22 mouse cellular contexts compared by ENCODE assay signal in the genomic region with DNA sequence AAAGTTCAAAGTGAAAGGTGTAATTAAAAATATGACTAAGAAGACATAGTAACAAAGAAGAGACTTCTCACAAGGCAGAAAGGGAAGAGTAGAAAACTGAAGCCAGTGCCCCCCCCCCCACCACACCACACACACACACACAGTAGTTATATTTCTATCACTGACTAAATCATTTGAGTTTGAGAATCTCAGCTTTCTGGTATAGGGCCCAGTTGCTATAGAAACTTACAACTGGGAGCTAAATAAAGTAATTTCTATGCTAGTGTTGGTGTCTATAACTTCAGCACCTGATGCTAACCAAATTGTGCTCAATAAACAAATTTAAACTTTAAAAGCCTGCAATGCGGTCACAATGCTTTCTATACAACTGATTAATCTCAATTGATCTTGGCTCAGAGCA.
"Had no signal": no experiment of that assay in that cellular context is flagged by ENCODE, and none has a peak within 500 bp of the region (broad histone marks: within the 10 kb centered on the region; RNA-seq: fewer than 3 reads in every experiment).

No protein-coding gene starts in this region.

- H3K27me3 ChIP-seq: liver, embryonic 15.5 days; lung, embryonic 15.5 days; midbrain, embryonic 12.5 days; neural tube, embryonic 13.5 days; neural tube, embryonic 15.5 days had no signal

- H3K9me3 ChIP-seq: liver, embryonic 15.5 days; lung, embryonic 15.5 days; midbrain, embryonic 10.5 days; midbrain, embryonic 12.5 days; neural tube, embryonic 13.5 days; neural tube, embryonic 15.5 days had no signal

- H3K4me1 ChIP-seq: liver, embryonic 15.5 days; lung, embryonic 15.5 days; midbrain, embryonic 10.5 days; midbrain, embryonic 12.5 days; neural tube, embryonic 13.5 days; neural tube, embryonic 15.5 days had no signal

- H3K9ac ChIP-seq: liver, embryonic 15.5 days; liver, postnatal 0 days; lung, embryonic 15.5 days; midbrain, embryonic 12.5 days; neural tube, embryonic 13.5 days; neural tube, embryonic 15.5 days had no signal

- ATAC-seq: liver, postnatal 0 days; lung, postnatal 0 days; midbrain, embryonic 16.5 days had no signal

- H3K4me2 ChIP-seq: liver, embryonic 15.5 days; lung, embryonic 15.5 days; midbrain, embryonic 12.5 days; neural tube, embryonic 13.5 days; neural tube, embryonic 15.5 days had no signal

- H3K4me3 ChIP-seq: liver, embryonic 15.5 days; lung, embryonic 15.5 days; midbrain, embryonic 10.5 days; midbrain, embryonic 12.5 days; myocyte; neural tube, embryonic 13.5 days; neural tube, embryonic 15.5 days had no signal

- DNase-seq: liver, postnatal 0 days; lung, adult 2 months; lung, postnatal 14 days; lung, postnatal 36 days; midbrain, embryonic 14.5 days; retina, postnatal 1 day; right cerebral cortex, adult 18-20 months; right cerebral cortex, postnatal 25 days; spleen, adult 18-20 months; thymus, adult 18-20 months; thymus, postnatal 14 days; thymus, postnatal 36 days had no signal

- H3K27ac ChIP-seq: liver, embryonic 15.5 days; lung, embryonic 15.5 days; macrophage; midbrain, embryonic 10.5 days; midbrain, embryonic 12.5 days; neural tube, embryonic 13.5 days; neural tube, embryonic 15.5 days had no signal

- H3K36me3 ChIP-seq: liver, embryonic 15.5 days; lung, embryonic 15.5 days; midbrain, embryonic 10.5 days; midbrain, embryonic 12.5 days; neural tube, embryonic 13.5 days; neural tube, embryonic 15.5 days had no signal
